Mouse (Mus musculus) neural tube, embryonic 12.5 days (tissue): ENCODE measurements around the gene Chchd10. TPM values are rescaled to one million over a fixed set of nuclear protein-coding genes. Genes with fewer than 3 reads are reported as not detected.
A peak's percentile ranks its signal among the peaks of the same experiment; 100 is the strongest.

Source experiments
- ATAC-seq: fragments of 200-750 bp; cut with Nextera tagmentation; 2 replicates; pipeline ENCODE4 v1.8.0; 2017; ENCODE audit warnings: low read depth, mild to moderate bottlenecking, moderate TSS enrichment, moderate library complexity; ENCODE audit not compliant: low FRiP score
- H3K27ac ChIP-seq: fragments of 300-500 bp; sonication (generic); 2 replicates; pipeline ENCODE4 v1.5.1; 2016
- H3K27me3 ChIP-seq: fragments of 300-500 bp; sonication (generic); replicated peaks from 2 replicates; pipeline ENCODE4 v1.6.1; 2016; ENCODE audit warnings: mild to moderate bottlenecking
- H3K36me3 ChIP-seq: fragments of 300-500 bp; sonication (generic); 2 replicates; pipeline ENCODE4 v1.6.1; 2016; ENCODE audit warnings: mild to moderate bottlenecking
- H3K4me1 ChIP-seq: fragments of 300-500 bp; sonication (generic); 2 replicates; pipeline ENCODE4 v1.6.1; 2016
- H3K4me2 ChIP-seq: fragments of 300-500 bp; sonication (generic); replicated peaks from 2 replicates; pipeline ENCODE4 v1.6.1; 2016; ENCODE audit warnings: mild to moderate bottlenecking
- H3K4me3 ChIP-seq: fragments of 300-500 bp; sonication (generic); 2 replicates; pipeline ENCODE4 v1.5.1; 2016
- H3K9ac ChIP-seq: fragments of 300-500 bp; sonication (generic); 2 replicates; pipeline ENCODE4 v1.6.1; 2016; ENCODE audit warnings: mild to moderate bottlenecking
- H3K9me3 ChIP-seq: fragments of 300-500 bp; sonication (generic); 2 replicates; pipeline ENCODE4 v1.6.1; 2016; ENCODE audit warnings: mild to moderate bottlenecking
- WGBS: fragments of 180-500 bp; shearing (Covaris S2); methylation state at CpG from one replicate; pipeline ENCODE4 v1.1.7; 2016; 5-methylcytosine and 5-hydroxymethylcytosine counted together
- polyA plus RNA-seq: library from polyadenylated mRNA; unstranded; fragments of >200 nt; fragmentation: Nextera tagmentation; extraction: Ambion mirVana; gene quantifications from 2 replicates; pipeline ENCODE4 v1.2.1, GENCODE M21; 2016

The Chchd10 gene
- polyA plus RNA-seq, 1 experiment from 2014 or later = 20.6 TPM

GRCm38 (mm10) chr10:75904391-75904790 is 28.5 kb upstream of the Chchd10 start:
- H3K9ac ChIP-seq = no peak overlapping the region
- 91% methylated on average over 5 of the region's 5 CpGs for WGBS
- H3K36me3 ChIP-seq = peaks cover 90% of the 10 kb centered on the region
- no peaks in the 10 kb centered on the region for H3K27me3 ChIP-seq
- no peak overlapping the region for H3K4me2 ChIP-seq
- H3K27ac ChIP-seq = no peak overlapping the region
- H3K4me3 ChIP-seq = no peak overlapping the region
- H3K4me1 ChIP-seq = no peaks in the 10 kb centered on the region
- ATAC-seq = no peak
- H3K9me3 ChIP-seq = no peaks in the 10 kb centered on the region

DNA sequence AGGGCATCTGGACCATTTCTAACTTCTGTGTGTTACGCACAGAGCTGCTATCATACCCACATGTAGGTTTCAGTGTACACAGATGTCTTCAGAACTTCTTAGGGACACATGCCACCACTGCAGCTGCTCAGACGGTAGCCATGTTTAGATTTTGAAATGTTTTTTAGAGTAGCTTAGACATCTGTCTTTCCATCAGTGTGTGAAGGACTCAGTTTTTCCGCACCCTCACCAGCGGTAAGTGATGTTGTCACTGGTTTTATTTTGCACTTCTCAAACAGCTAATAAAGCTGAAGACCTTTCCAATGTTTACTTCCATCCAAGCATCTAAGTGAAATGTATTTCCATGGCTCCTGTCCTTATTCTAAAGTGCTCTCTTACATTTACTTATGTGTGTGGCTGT is 26.0 kb upstream of the Chchd10 start:
- Histone ChIP-seq H3K27me3 (no peaks in the 10 kb centered on the region), H3K4me2 (no peak overlapping the region), H3K4me3 (no peak overlapping the region), H3K27ac (no peak overlapping the region), H3K9me3 (no peaks in the 10 kb centered on the region), H3K36me3 (peaks cover 92% of the 10 kb centered on the region), H3K4me1 (no peaks in the 10 kb centered on the region), H3K9ac (no peak overlapping the region)
- 97% methylated on average over 4 of the region's 4 CpGs for WGBS
- no peak for ATAC-seq

DNA sequence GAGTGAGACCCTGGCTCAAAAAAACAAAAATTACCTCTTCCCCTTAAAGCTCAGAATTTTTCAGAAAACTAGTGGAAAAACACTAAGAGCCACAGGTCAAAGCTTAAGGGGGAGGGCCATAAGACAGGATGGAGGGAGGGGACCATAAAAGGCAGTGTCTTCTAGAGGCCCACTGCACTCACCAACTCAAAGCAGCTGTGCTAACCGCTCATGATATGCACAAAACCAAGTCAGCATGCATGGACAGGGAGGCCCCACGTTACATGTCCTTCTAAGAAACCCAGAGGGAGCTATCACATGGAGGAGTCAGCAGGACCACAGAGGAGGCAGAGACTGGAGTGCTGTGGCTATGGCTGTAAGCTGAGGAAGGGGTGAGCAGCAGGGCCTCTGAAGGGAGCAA is 22.2 kb upstream of the Chchd10 start:
- no peak overlapping the region for H3K27ac ChIP-seq
- no peak overlapping the region for H3K9ac ChIP-seq
- no peaks in the 10 kb centered on the region for H3K9me3 ChIP-seq
- 88% methylated on average over 2 of the region's 2 CpGs for WGBS
- no peak overlapping the region for H3K4me3 ChIP-seq
- no peaks in the 10 kb centered on the region for H3K27me3 ChIP-seq
- no peak overlapping the region for H3K4me2 ChIP-seq
- ATAC-seq = no peak
- peaks cover 81% of the 10 kb centered on the region for H3K36me3 ChIP-seq
- no peaks in the 10 kb centered on the region for H3K4me1 ChIP-seq

GRCm38 (mm10) chr10:75913013-75913589 is 19.8 kb upstream of the Chchd10 start:
- 78% methylated on average over 6 of the region's 6 CpGs for WGBS
- H3K9me3 ChIP-seq = no peaks in the 10 kb centered on the region
- peaks cover 4% of the 10 kb centered on the region; the same call in 1 of the 2 replicates for H3K4me1 ChIP-seq
- H3K36me3 ChIP-seq = peaks cover 69% of the 10 kb centered on the region
- no peak overlapping the region for H3K9ac ChIP-seq
- H3K27ac ChIP-seq = no peak overlapping the region
- ATAC-seq = no peak
- H3K4me3 ChIP-seq = no peak overlapping the region
- H3K27me3 ChIP-seq = no peaks in the 10 kb centered on the region
- H3K4me2 ChIP-seq = no peak overlapping the region

DNA sequence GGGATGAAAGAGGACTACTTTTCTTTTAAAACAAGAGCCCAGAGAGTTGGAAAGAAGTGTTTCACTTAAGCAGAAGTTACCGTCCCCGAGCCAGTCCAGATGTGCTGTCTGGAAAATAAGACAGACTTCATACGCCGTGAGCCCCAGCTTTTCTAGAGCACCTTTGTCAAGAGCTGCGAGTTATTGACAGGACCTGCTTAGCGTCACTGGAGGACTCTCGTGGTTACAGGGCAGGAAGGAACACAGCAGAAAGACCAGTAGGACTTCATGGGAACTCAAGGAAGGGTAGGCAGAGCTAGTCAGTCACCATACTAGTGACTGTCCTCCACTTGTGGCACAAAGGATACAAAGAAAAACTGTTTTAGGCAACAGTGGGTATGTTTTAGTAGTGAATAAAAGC is 17.4 kb upstream of the Chchd10 start:
- peaks cover 52% of the 10 kb centered on the region for H3K36me3 ChIP-seq
- no peak overlapping the region for H3K4me3 ChIP-seq
- WGBS = 90% methylated on average over 7 of the region's 7 CpGs
- no peak overlapping the region for H3K9ac ChIP-seq
- H3K27me3 ChIP-seq = no peaks in the 10 kb centered on the region
- ATAC-seq = no peak
- H3K9me3 ChIP-seq = no peaks in the 10 kb centered on the region
- no peak overlapping the region for H3K4me2 ChIP-seq
- H3K27ac ChIP-seq = no peak overlapping the region
- peaks cover 26% of the 10 kb centered on the region for H3K4me1 ChIP-seq

DNA sequence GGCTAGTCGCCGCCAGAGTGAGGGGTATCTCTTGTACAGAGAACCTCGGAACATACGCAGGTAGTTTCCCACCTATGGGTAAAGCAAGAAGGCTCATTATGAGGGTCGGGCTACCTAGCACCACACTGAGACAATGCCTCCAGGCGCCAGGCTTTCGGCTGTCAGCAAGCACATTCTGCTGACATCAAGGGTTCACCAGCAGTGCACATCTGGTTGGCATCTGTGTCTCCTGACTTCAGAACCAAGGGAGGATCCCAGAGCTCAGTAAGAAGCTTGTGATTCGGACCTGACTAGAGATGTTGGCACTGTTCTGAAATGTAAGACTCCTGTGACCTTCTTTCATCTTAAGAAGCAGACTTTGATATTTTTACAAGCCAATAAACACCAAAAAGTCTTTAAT is 16.1 kb upstream of the Chchd10 start:
- no peak overlapping the region for H3K9ac ChIP-seq
- peaks cover 40% of the 10 kb centered on the region for H3K36me3 ChIP-seq
- no peak overlapping the region for H3K27ac ChIP-seq
- no peak for ATAC-seq
- no peaks in the 10 kb centered on the region for H3K9me3 ChIP-seq
- peaks cover 28% of the 10 kb centered on the region for H3K4me1 ChIP-seq
- no peak overlapping the region for H3K4me2 ChIP-seq
- no peaks in the 10 kb centered on the region for H3K27me3 ChIP-seq
- H3K4me3 ChIP-seq = no peak overlapping the region
- 79% methylated on average over 8 of the region's 8 CpGs for WGBS

GRCm38 (mm10) chr10:75919026-75919425 is 13.9 kb upstream of the Chchd10 start:
- 85% methylated on average over 5 of the region's 5 CpGs for WGBS
- H3K4me2 ChIP-seq = peak overlapping the region; percentile 75
- H3K4me3 ChIP-seq = no peak overlapping the region

GRCm38 (mm10) chr10:75921026-75921725 is 11.8 kb upstream of the Chchd10 start, which contains the start of gene Smarcb1:
Smarcb1 (minus strand) TSS chr10:75921617.
- Histone ChIP-seq H3K4me1 (peaks cover 39% of the 10 kb centered on the region), H3K4me2 (peak within 1 kb of the TSS; percentile 75), H3K9ac (peak within 1 kb of the TSS; percentile 95), H3K9me3 (no peaks in the 10 kb centered on the region), H3K27me3 (no peaks in the 10 kb centered on the region), H3K4me3 (peak within 1 kb of the TSS; percentile 86), H3K27ac (peak within 1 kb of the TSS; percentile 93), H3K36me3 (peaks cover 16% of the 10 kb centered on the region)
- WGBS = under 1% methylated on average over 76 of the region's 76 CpGs
- ATAC-seq = peak; percentile 93

More at GRCm38 (mm10) chr10:75919026-75919425, 13.9 kb upstream of the Chchd10 start:
- Histone ChIP-seq H3K9me3 (no peaks in the 10 kb centered on the region), H3K36me3 (peaks cover 26% of the 10 kb centered on the region), H3K4me1 (peaks cover 39% of the 10 kb centered on the region), H3K27ac (no peak overlapping the region), H3K9ac (no peak overlapping the region), H3K27me3 (no peaks in the 10 kb centered on the region)
- ATAC-seq = no peak

- Histone ChIP-seq H3K9ac (peak overlapping the region; percentile 95), H3K4me1 (peaks cover 39% of the 10 kb centered on the region), H3K9me3 (no peaks in the 10 kb centered on the region), H3K36me3 (peaks cover 16% of the 10 kb centered on the region), H3K4me3 (peak overlapping the region; percentile 86), H3K4me2 (peak overlapping the region; percentile 75), H3K27ac (peak overlapping the region; percentile 93), H3K27me3 (no peaks in the 10 kb centered on the region)
- ATAC-seq = peak; percentile 65
- WGBS = 4% methylated on average over 22 of the region's 22 CpGs
Observed at GRCm38 (mm10) chr10:75921726-75922560, 11.0 kb upstream of the Chchd10 start.

- 64% methylated on average over 2 of the region's 2 CpGs for WGBS
- no peak for ATAC-seq
Observed at GRCm38 (mm10) chr10:75924324-75924723, 8.6 kb upstream of the Chchd10 start.

DNA sequence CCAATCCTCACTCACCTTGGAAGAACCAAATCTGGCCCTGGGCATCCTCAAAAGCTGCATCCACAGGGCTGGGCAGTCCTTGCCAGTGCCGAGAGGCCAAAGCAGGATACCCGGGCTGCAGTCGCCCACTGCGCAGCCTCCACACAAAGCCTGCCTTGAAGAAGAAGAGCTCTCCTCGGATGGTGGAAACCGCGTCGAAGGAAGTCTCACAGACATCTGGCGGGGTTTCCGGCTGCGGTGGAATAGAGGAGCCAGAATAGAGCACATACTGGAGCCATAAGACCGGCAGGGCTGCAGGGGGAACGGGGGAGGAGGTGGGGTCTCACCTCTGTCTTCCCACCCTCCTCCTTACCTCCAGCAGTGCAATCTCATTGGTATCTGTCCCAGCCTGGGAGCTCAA is 6.5 kb upstream of the Chchd10 start:
- Histone ChIP-seq H3K27ac (no peak overlapping the region), H3K36me3 (peaks cover 16% of the 10 kb centered on the region; the same call in 1 of the 2 replicates), H3K9me3 (no peaks in the 10 kb centered on the region), H3K9ac (no peak overlapping the region), H3K27me3 (peaks cover 12% of the 10 kb centered on the region), H3K4me2 (no peak overlapping the region), H3K4me1 (peaks cover 19% of the 10 kb centered on the region; the same call in 1 of the 2 replicates), H3K4me3 (no peak overlapping the region)
- WGBS = 71% methylated on average over 13 of the region's 13 CpGs
- ATAC-seq = no peak

More at GRCm38 (mm10) chr10:75924324-75924723, 8.6 kb upstream of the Chchd10 start:
- no peaks in the 10 kb centered on the region for H3K9me3 ChIP-seq
- H3K4me3 ChIP-seq = no peak overlapping the region
- no peak overlapping the region for H3K27ac ChIP-seq
- no peak overlapping the region for H3K9ac ChIP-seq
- no peaks in the 10 kb centered on the region for H3K27me3 ChIP-seq
- H3K4me2 ChIP-seq = no peak overlapping the region
- peaks cover 16% of the 10 kb centered on the region; the same call in 1 of the 2 replicates for H3K36me3 ChIP-seq
- H3K4me1 ChIP-seq = peaks cover 23% of the 10 kb centered on the region

GRCm38 (mm10) chr10:75930304-75930703 is 2.6 kb upstream of the Chchd10 start:
- Histone ChIP-seq H3K4me1 (peaks cover 24% of the 10 kb centered on the region), H3K4me2 (peak overlapping the region; percentile 94), H3K9me3 (no peaks in the 10 kb centered on the region), H3K27me3 (peaks cover 17% of the 10 kb centered on the region), H3K36me3 (peaks cover 14% of the 10 kb centered on the region; the same call in 1 of the 2 replicates), H3K4me3 (no peak overlapping the region), H3K27ac (no peak overlapping the region), H3K9ac (no peak overlapping the region)
- WGBS = 45% methylated on average over 6 of the region's 6 CpGs
- ATAC-seq = no peak
